Mouse (Mus musculus) kidney, embryonic 16.5 days (tissue): ENCODE data around the gene S100a10. TPM values are rescaled to one million over a fixed set of nuclear protein-coding genes. Genes with fewer than 3 reads are reported as not detected.

Source experiments
- ATAC-seq: fragments of 200-750 bp; cut with Nextera tagmentation; 2 replicates; pipeline ENCODE4 v1.8.0; 2017; ENCODE audit warnings: moderate TSS enrichment; ENCODE audit not compliant: low FRiP score, low TSS enrichment
- H3K27ac ChIP-seq: fragments of 300-500 bp; sonication (generic); 2 replicates; pipeline ENCODE4 v1.5.1; 2014; ENCODE audit warnings: low read length
- H3K27me3 ChIP-seq: fragments of 300-500 bp; sonication (generic); 2 replicates; pipeline ENCODE4 v1.6.1; 2014; ENCODE audit warnings: low read length, control low read depth, mixed read lengths; ENCODE audit not compliant: insufficient read depth
- H3K36me3 ChIP-seq: fragments of 300-500 bp; sonication (generic); 2 replicates; pipeline ENCODE4 v1.6.1; 2014; ENCODE audit warnings: low read length, control low read depth, mixed read lengths; ENCODE audit not compliant: insufficient read depth
- H3K4me1 ChIP-seq: fragments of 300-500 bp; sonication (generic); 2 replicates; pipeline ENCODE4 v1.6.1; 2014; ENCODE audit warnings: low read length, control low read depth, mixed read lengths; ENCODE audit not compliant: insufficient read depth
- H3K4me2 ChIP-seq: fragments of 300-500 bp; sonication (generic); replicated peaks from 2 replicates; pipeline ENCODE4 v1.6.1; 2014; ENCODE audit warnings: low read depth, low read length
- H3K4me3 ChIP-seq: fragments of 300-500 bp; sonication (generic); 2 replicates; pipeline ENCODE4 v1.5.1; 2014; ENCODE audit warnings: mild to moderate bottlenecking, low read length
- H3K9ac ChIP-seq: fragments of 300-500 bp; sonication (generic); replicated peaks from 2 replicates; pipeline ENCODE4 v1.6.1; 2014; ENCODE audit warnings: low read length
- H3K9me3 ChIP-seq: fragments of 300-500 bp; sonication (generic); 2 replicates; pipeline ENCODE4 v1.6.1; 2016; ENCODE audit warnings: low read length, control low read depth
- WGBS: fragments of 180-500 bp; shearing (Covaris S2); extraction: QIAGEN DNeasy Blood & Tissue Kit; methylation state at CpG from one replicate; pipeline ENCODE4 v1.1.7; 2014; 5-methylcytosine and 5-hydroxymethylcytosine counted together
- polyA plus RNA-seq: library from polyadenylated mRNA; unstranded; fragments of >200 nt; fragmentation: Nextera tagmentation; extraction: Ambion mirVana; gene quantifications from 2 replicates; pipeline ENCODE4 v1.2.1, GENCODE M21; 2015

The S100a10 gene
- polyA plus RNA-seq, 1 experiment from 2014 or later = 487 TPM

DNA sequence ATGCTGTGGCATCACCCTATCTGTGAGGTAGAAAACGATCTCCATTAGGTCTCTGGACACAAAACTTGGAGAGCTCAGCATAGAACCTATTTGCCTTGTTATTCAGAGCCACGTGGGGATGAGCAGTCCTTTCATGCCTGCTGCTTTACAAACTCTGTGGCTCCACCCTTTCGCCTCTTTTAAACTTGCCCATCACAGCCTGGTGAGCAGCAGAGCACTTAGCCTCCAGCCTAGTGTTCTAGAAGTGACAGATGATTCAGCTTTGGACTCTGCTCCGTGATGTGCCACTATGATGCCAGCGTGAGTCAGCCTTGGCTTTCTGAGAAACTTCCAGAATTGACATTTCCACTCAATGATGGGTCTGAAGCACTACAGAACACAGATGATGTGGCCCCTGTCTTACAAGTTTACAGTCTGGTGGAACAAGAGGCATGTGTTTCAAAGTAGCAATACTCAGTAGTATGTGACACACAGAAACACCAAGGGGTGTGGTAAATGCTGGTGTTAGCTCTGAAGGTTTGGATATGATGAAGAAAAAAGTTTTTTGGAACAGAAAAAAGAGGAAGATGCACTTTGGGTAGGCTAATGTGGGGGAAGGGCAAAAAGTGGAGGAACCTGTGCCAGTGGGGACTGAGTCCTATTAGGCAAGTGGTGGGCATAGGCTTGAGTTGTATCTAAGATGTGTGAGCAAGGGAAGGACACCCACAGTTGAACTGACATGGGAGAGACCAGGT, 17.3 kb downstream of the S100a10 start:
- Histone ChIP-seq H3K4me3 (no peak overlapping the region), H3K27me3 (no peaks in the 10 kb centered on the region), H3K9ac (no peak overlapping the region), H3K4me1 (peaks cover 11% of the 10 kb centered on the region; the same call in 1 of the 2 replicates), H3K4me2 (no peak overlapping the region), H3K27ac (no peak overlapping the region), H3K9me3 (no peaks in the 10 kb centered on the region), H3K36me3 (no peaks in the 10 kb centered on the region)
- WGBS = 78% methylated on average over 5 of the region's 5 CpGs
- no peak for ATAC-seq

DNA sequence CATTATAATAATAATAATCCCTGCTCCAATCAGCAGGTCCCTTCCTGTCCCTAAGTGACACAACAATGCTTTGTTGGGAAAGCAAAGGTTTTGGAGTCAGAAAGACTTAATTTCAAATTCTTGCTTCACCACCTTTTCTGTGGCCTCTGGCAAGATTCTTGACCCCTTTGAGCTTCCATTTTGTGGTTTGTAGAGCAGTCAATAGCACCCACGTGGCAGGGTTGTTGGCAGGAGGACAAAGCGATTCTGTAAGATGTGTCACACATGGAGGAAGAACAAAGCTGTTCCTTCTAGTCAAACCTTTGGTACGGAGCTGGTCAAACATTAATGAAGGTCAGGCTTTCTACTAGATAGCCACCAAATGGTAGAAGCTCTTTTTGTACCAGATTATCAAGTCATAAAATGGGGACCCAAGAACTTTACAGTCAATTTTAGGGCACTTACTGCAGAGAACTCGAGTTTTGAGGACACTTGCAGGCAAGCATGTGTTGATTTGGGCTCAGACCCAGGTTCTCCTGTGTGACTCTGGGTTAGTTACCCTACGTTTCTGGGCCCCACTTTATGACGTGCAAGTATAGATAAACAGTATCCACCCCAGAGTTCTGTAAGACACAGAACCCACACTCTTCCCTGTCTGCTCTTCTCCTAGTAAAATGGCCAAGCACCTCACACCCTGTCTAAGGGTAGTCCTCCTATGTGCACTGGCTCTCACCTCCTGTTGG, 24.6 kb downstream of the S100a10 start:
- Histone ChIP-seq H3K36me3 (no peaks in the 10 kb centered on the region), H3K9me3 (no peaks in the 10 kb centered on the region), H3K27ac (no peak overlapping the region), H3K4me1 (no peaks in the 10 kb centered on the region), H3K27me3 (no peaks in the 10 kb centered on the region), H3K4me2 (no peak overlapping the region), H3K9ac (no peak overlapping the region), H3K4me3 (no peak overlapping the region)
- WGBS = 51% methylated on average over 6 of the region's 6 CpGs
- ATAC-seq = no peak

DNA sequence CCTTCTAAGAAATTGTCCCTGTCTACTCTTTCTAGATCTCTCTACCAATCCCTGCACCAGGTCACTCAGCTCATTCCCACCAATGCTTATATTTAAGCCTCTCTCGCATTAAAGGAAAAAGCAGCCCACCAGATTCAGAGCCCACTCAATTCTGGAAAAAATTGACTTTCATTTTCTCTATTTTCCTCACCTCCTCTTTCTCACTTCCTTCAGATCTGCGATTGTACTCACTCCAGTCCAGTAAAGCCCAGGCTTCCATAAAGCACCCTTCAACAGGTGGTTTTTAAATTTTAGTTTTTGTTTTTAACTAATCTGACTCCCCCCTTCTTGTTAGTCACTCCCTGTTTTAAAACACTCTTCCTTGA, 25.1 kb downstream of the S100a10 start:
- no peak overlapping the region for H3K4me3 ChIP-seq
- 98% methylated on average over 2 of the region's 2 CpGs for WGBS
- no peak for ATAC-seq

DNA sequence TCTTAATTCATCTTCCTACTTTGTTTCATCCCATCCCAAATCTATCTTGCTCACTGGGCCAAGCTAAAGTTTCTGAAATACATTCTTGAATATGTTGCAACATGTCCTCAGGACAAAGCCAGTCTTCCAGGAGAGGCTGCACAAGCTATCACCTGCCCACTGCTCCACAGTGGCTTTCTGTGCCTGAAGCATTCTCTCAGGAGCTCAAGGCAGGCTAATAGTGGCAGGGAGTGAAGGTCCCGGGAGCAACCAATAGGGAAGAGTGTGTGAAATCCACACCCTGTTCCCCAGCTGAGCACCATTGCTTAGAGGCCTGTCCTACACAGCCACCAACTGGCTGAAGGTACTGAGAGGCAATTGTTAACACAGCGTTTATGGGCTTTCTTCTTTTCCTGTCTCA, 26.1 kb downstream of the S100a10 start:
- no peaks in the 10 kb centered on the region for H3K9me3 ChIP-seq
- H3K4me2 ChIP-seq = no peak overlapping the region
- no peak overlapping the region for H3K9ac ChIP-seq
- 31% methylated on average over 2 of the region's 2 CpGs for WGBS
- H3K4me3 ChIP-seq = no peak overlapping the region
- H3K27me3 ChIP-seq = no peaks in the 10 kb centered on the region
- H3K27ac ChIP-seq = no peak overlapping the region
- ATAC-seq = no peak
- no peaks in the 10 kb centered on the region for H3K4me1 ChIP-seq
- no peaks in the 10 kb centered on the region for H3K36me3 ChIP-seq

More for the DNA sequence above, 25.1 kb downstream of the S100a10 start:
- Histone ChIP-seq H3K4me1 (no peaks in the 10 kb centered on the region), H3K36me3 (no peaks in the 10 kb centered on the region), H3K27ac (no peak overlapping the region), H3K27me3 (no peaks in the 10 kb centered on the region), H3K4me2 (no peak overlapping the region), H3K9me3 (no peaks in the 10 kb centered on the region), H3K9ac (no peak overlapping the region)

DNA sequence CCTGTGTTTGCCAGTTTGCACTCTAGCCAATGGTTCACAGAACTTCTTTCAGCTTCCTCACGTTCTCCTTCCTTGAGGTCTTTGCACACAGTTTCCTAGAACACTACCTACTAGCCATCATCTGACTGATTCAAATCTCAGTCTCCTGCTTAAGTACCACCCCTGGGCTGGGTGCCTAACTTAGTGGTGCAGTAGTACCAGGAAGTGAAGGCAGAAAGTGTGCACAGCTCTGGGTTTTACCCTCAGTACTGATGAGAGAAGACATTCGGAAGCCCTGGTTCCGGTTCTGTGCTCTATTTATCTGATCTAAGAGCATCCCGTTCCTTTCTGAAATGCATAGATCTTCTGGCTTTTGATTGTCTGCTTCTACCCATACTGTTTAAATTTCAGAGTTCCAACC, 26.8 kb downstream of the S100a10 start:
- ATAC-seq = no peak
- Histone ChIP-seq H3K27ac (no peak overlapping the region), H3K36me3 (no peaks in the 10 kb centered on the region), H3K4me1 (no peaks in the 10 kb centered on the region), H3K27me3 (no peaks in the 10 kb centered on the region), H3K9ac (no peak overlapping the region), H3K4me2 (no peak overlapping the region), H3K9me3 (no peaks in the 10 kb centered on the region), H3K4me3 (no peak overlapping the region)
- WGBS = 79% methylated on average over 4 of the region's 4 CpGs

DNA sequence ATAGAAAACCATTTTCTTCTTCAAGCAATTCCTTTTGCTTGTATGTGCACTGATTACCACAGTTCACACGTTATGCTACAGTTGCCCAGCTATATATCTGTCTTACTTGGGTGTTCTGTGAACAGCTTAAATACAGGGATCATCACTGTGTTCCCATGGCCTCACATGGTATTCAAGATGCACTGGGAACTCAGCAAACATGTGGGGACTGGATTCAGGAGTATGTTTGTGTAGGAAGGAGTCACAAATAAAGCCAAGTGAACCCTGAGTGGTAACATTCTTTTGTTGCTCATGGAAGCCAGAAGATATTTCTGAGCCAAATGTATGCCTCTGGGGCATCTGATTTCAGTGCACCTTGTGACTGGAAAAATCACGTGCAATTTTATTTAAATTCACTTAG, 28.2 kb downstream of the S100a10 start:
- Histone ChIP-seq H3K4me1 (no peaks in the 10 kb centered on the region), H3K9me3 (no peaks in the 10 kb centered on the region), H3K27me3 (no peaks in the 10 kb centered on the region), H3K36me3 (no peaks in the 10 kb centered on the region), H3K27ac (no peak overlapping the region), H3K9ac (no peak overlapping the region), H3K4me2 (no peak overlapping the region), H3K4me3 (no peak overlapping the region)
- WGBS = 67% methylated on average over 2 of the region's 2 CpGs
- no peak for ATAC-seq

DNA sequence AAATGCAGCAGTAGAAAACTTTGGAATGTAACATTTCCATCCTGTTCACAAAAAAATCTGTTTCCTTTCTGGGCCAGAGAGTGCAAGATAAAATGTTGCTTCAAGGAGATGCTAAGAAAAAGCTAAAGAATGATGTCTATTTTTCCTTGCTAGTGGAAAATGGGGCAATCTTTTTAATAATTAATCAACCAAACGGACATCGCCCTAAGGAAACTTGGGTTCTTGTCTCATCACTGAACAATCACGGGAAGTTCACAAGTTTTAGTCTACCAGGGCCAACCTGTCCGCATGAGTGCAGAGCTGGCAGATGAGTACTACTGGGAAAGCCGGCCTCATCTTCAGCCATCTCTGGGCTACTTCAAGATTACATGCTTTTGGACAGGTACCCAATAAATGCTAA, 34.7 kb downstream of the S100a10 start:
- Histone ChIP-seq H3K9me3 (no peaks in the 10 kb centered on the region), H3K36me3 (no peaks in the 10 kb centered on the region), H3K27ac (peak overlapping the region; percentile 50; the same call in 1 of the 2 replicates), H3K4me1 (peaks cover 7% of the 10 kb centered on the region; the same call in 1 of the 2 replicates), H3K9ac (no peak overlapping the region), H3K4me3 (no peak overlapping the region), H3K27me3 (no peaks in the 10 kb centered on the region), H3K4me2 (no peak overlapping the region)
- 75% methylated on average over 5 of the region's 5 CpGs for WGBS
- no peak for ATAC-seq

DNA sequence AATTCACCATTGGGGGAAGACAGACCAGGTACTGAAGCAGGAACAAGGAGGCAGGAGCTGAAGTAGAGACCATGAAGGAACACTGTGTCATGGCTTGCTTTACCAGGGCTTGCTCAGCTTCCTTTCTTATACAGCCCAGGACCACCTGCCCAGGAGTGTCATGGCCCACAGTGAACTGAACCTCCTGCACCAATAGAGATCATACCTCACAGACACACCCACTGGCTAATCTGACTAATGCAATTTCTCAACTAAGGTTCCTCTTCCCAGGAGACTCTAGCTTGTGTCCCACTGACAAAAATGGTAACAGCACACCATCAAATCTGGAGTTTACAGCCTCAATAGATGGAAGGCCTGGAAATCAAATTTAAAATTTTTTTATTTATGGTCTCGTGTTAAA, 35.4 kb downstream of the S100a10 start:
- Histone ChIP-seq H3K27ac (peak overlapping the region; percentile 50; the same call in 1 of the 2 replicates), H3K4me3 (no peak overlapping the region), H3K9ac (no peak overlapping the region), H3K4me1 (peaks cover 7% of the 10 kb centered on the region; the same call in 1 of the 2 replicates), H3K4me2 (no peak overlapping the region), H3K9me3 (no peaks in the 10 kb centered on the region), H3K27me3 (no peaks in the 10 kb centered on the region), H3K36me3 (no peaks in the 10 kb centered on the region)
- ATAC-seq = no peak
- 87% methylated on average over 1 of the region's 1 CpGs for WGBS

DNA sequence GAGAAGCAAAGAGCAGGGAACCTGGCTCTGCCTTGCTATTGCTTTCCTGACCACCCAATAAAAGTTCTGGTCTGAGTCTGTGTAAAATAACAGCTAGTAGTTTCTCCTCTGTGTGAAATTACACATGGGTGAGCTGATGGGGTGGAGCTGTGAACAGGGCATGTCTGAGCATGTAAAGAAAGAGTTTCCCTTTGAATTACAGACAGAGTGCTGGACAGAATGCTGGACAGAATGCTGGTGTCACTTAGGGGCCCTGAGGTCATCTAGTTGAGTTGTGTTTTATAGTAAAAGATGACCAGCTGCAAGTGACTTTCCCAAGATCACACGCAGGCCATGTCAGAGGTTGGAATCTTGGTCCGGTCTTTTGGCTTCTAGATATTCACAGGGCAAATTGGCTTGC, 37.2 kb downstream of the S100a10 start:
- 81% methylated on average over 2 of the region's 2 CpGs for WGBS
- Histone ChIP-seq H3K27ac (no peak overlapping the region), H3K9ac (no peak overlapping the region), H3K27me3 (no peaks in the 10 kb centered on the region), H3K4me2 (no peak overlapping the region), H3K4me1 (peaks cover 21% of the 10 kb centered on the region), H3K4me3 (no peak overlapping the region), H3K9me3 (no peaks in the 10 kb centered on the region), H3K36me3 (no peaks in the 10 kb centered on the region)
- ATAC-seq = no peak

DNA sequence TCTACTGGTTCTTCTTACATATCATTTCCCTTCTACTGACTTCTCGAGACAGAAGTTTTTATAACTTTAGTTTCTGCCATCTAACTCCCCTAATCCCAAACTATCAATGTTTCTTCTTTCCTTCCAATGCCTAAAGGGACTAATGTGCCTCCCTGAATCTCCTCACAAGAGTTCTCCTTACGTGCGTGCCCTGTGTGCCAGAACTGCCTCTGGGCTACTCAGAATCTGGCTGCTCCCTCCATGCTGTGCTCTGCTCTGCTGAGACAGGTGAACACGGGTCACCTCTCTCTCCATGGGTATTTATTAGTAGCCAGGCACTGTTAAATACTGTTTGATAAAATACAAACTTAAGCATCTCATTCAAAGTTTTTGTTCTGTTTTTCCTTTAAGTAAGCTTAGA, 38.1 kb downstream of the S100a10 start:
- Histone ChIP-seq H3K27me3 (no peaks in the 10 kb centered on the region), H3K4me2 (no peak overlapping the region), H3K9ac (no peak overlapping the region), H3K4me3 (no peak overlapping the region), H3K36me3 (no peaks in the 10 kb centered on the region), H3K9me3 (no peaks in the 10 kb centered on the region), H3K27ac (no peak overlapping the region), H3K4me1 (peaks cover 29% of the 10 kb centered on the region)
- WGBS = 78% methylated on average over 4 of the region's 4 CpGs
- ATAC-seq = no peak
